Mouse (Mus musculus): Measurements from ENCODE around the gene March10. TPM values are rescaled to one million over a fixed set of nuclear protein-coding genes. Genes with fewer than 3 reads are reported as not detected.

Gene March10
- polyA plus RNA-seq, 1 experiment from 2014 or later = 0.18 TPM

GRCm38 (mm10) chr11:105457041-105457440 is 506 bp upstream of the March10 start:
- ATAC-seq (replicated peaks; ENCODE audit: extremely low read depth, insufficient read depth, low FRiP score) = no peak
- Histone ChIP-seq H3K4me2 (ENCODE audit: low read depth, low read length) (no peak overlapping the region), H3K36me3 (ENCODE audit: control insufficient read depth, insufficient read depth) (no peaks in the 10 kb centered on the region), H3K9me3 (replicated peaks; ENCODE audit: control insufficient read depth, low read length) (no peaks in the 10 kb centered on the region), H3K4me1 (ENCODE audit: control insufficient read depth, insufficient read depth, low read length) (peaks cover 5% of the 10 kb centered on the region), H3K27ac (ENCODE audit: low read length) (no peak overlapping the region), H3K4me3 (ENCODE audit: low read length) (no peak overlapping the region; the same call in 1 of the 2 replicates), H3K27me3 (ENCODE audit: control insufficient read depth, insufficient read depth, low read length) (peaks cover 4% of the 10 kb centered on the region; the same call in 1 of the 2 replicates), H3K9ac (ENCODE audit: low read length) (no peak overlapping the region)
- 71% methylated on average over 7 of the region's 7 CpGs for WGBS

- Histone ChIP-seq H3K27me3 (ENCODE audit: control insufficient read depth, insufficient read depth, low read length) (peaks cover 4% of the 10 kb centered on the region; the same call in 1 of the 2 replicates), H3K4me3 (ENCODE audit: low read length) (no peak overlapping the region), H3K9ac (ENCODE audit: low read length) (no peak overlapping the region), H3K4me1 (ENCODE audit: control insufficient read depth, insufficient read depth, low read length) (peaks cover 5% of the 10 kb centered on the region), H3K36me3 (ENCODE audit: control insufficient read depth, insufficient read depth) (no peaks in the 10 kb centered on the region), H3K4me2 (ENCODE audit: low read depth, low read length) (no peak overlapping the region), H3K9me3 (replicated peaks; ENCODE audit: control insufficient read depth, low read length) (no peaks in the 10 kb centered on the region), H3K27ac (ENCODE audit: low read length) (no peak overlapping the region)
- ATAC-seq (replicated peaks; ENCODE audit: extremely low read depth, insufficient read depth, low FRiP score) = no peak
- WGBS = 93% methylated on average over 5 of the region's 5 CpGs
Measured at GRCm38 (mm10) chr11:105455118-105455517, 1.4 kb downstream of the March10 start.

GRCm38 (mm10) chr11:105453084-105453483 is 3.5 kb downstream of the March10 start:
- Histone ChIP-seq H3K9ac (ENCODE audit: low read length) (no peak overlapping the region), H3K4me2 (ENCODE audit: low read depth, low read length) (no peak overlapping the region), H3K4me3 (ENCODE audit: low read length) (no peak overlapping the region), H3K27ac (ENCODE audit: low read length) (no peak overlapping the region), H3K36me3 (ENCODE audit: control insufficient read depth, insufficient read depth) (no peaks in the 10 kb centered on the region), H3K4me1 (ENCODE audit: control insufficient read depth, insufficient read depth, low read length) (peaks cover 5% of the 10 kb centered on the region), H3K9me3 (replicated peaks; ENCODE audit: control insufficient read depth, low read length) (no peaks in the 10 kb centered on the region), H3K27me3 (ENCODE audit: control insufficient read depth, insufficient read depth, low read length) (peaks cover 4% of the 10 kb centered on the region; the same call in 1 of the 2 replicates)
- WGBS = 83% methylated on average over 4 of the region's 4 CpGs
- no peak for ATAC-seq (replicated peaks; ENCODE audit: extremely low read depth, insufficient read depth, low FRiP score)

DNA sequence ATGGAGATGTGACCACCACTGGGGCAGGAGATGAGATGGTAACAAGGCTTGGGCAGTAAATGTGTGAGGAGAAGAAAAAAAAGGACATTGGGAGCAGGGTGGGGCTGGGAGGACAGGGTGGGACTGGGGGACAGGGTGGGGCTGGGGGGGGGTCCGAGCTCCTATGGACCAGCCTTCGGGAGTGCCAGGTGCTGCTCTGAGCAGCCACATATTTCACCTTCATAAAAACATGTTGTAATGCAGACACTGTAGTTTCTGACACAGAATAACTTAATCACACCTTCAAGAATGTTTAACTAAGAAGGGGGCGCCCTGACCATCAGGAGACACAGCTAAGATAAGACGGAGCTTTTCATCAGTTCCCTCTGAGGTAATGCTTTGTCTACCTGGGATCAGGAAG is 4.0 kb downstream of the March10 start:
- H3K36me3 ChIP-seq (ENCODE audit: control insufficient read depth, insufficient read depth) = no peaks in the 10 kb centered on the region
- H3K4me1 ChIP-seq (ENCODE audit: control insufficient read depth, insufficient read depth, low read length) = peaks cover 5% of the 10 kb centered on the region
- no peaks in the 10 kb centered on the region for H3K9me3 ChIP-seq (replicated peaks; ENCODE audit: control insufficient read depth, low read length)
- 74% methylated on average over 4 of the region's 4 CpGs for WGBS
- no peak overlapping the region for H3K4me3 ChIP-seq (ENCODE audit: low read length)
- no peak overlapping the region for H3K4me2 ChIP-seq (ENCODE audit: low read depth, low read length)
- no peak overlapping the region for H3K27ac ChIP-seq (ENCODE audit: low read length)
- no peak overlapping the region for H3K9ac ChIP-seq (ENCODE audit: low read length)
- H3K27me3 ChIP-seq (ENCODE audit: control insufficient read depth, insufficient read depth, low read length) = peaks cover 4% of the 10 kb centered on the region; the same call in 1 of the 2 replicates
- no peak for ATAC-seq (replicated peaks; ENCODE audit: extremely low read depth, insufficient read depth, low FRiP score)

DNA sequence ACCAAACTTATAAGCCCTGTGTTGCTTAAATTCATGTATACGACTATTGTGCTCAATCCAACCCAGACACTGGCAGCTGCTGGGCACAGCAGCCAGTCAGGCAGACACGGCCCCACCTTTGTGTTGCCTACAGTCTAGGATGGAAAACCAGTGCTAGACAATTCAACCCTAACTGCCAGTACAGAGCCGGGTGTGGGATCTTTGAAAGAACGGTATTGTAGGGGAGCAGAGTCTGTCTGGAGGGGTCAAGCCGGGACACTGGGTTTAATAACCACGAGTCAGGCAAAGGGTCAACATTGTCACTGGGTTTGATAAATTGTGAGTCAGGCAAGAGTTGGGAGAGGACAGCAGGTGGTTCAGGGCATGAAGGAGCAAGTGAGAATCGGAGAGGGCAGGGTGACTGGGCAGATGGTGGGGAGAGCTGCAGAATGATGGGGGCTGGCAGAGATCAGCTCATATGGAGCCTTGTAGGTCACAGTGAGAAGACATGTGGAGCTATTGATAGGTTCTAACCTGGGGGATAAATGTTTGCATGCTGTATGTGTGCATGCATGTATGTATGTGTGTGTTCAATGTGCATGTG is 4.9 kb downstream of the March10 start:
- no peak overlapping the region for H3K4me3 ChIP-seq (ENCODE audit: low read length)
- H3K4me1 ChIP-seq (ENCODE audit: control insufficient read depth, insufficient read depth, low read length) = peaks cover 4% of the 10 kb centered on the region
- no peak overlapping the region for H3K27ac ChIP-seq (ENCODE audit: low read length)
- H3K9me3 ChIP-seq (replicated peaks; ENCODE audit: control insufficient read depth, low read length) = no peaks in the 10 kb centered on the region
- ATAC-seq (replicated peaks; ENCODE audit: extremely low read depth, insufficient read depth, low FRiP score) = no peak
- no peaks in the 10 kb centered on the region for H3K36me3 ChIP-seq (ENCODE audit: control insufficient read depth, insufficient read depth)
- H3K4me2 ChIP-seq (ENCODE audit: low read depth, low read length) = no peak overlapping the region
- WGBS = 74% methylated on average over 7 of the region's 7 CpGs
- no peak overlapping the region for H3K9ac ChIP-seq (ENCODE audit: low read length)
- peaks cover 3% of the 10 kb centered on the region; the same call in 1 of the 2 replicates for H3K27me3 ChIP-seq (ENCODE audit: control insufficient read depth, insufficient read depth, low read length)

DNA sequence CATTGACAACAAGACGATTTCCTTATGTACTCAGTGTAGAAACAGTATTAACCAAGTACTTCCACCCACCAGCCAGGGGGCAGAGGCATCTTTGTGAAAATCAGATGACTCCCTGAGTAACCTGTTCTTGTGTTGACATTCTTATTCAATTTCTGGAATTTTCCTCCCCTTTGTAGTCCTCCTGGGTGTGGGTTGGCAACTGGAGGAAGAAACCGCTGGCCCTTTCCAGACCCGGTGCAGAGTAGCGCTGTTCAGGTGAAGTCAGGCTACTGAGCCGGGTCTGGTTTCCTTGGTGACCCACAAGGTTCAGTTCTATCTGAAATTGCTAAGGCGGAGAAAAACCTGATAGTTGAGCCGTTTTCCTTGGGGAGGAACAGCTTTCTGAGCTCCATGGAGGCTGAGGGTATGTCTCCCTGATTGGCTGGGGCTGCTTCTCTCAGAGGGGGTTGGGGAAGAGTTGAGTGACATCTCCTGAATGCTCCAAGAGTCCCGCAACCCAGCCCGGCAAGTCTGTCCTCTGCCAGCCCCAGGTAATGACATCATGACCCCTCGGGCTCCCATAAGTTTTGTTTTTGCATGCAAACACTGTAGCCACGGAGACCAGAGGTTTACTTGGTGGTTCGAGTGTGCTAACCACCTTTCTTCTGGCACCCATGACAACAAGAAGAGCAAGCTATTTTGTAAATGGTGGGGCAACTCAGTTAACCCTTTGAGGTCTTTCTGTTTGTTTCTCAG is 6.8 kb downstream of the March10 start:
- WGBS = 58% methylated on average over 12 of the region's 12 CpGs
- H3K9me3 ChIP-seq (replicated peaks; ENCODE audit: control insufficient read depth, low read length) = no peaks in the 10 kb centered on the region
- no peaks in the 10 kb centered on the region for H3K4me1 ChIP-seq (ENCODE audit: control insufficient read depth, insufficient read depth, low read length)
- H3K4me2 ChIP-seq (ENCODE audit: low read depth, low read length) = no peak overlapping the region
- no peaks in the 10 kb centered on the region for H3K36me3 ChIP-seq (ENCODE audit: control insufficient read depth, insufficient read depth)
- no peaks in the 10 kb centered on the region for H3K27me3 ChIP-seq (ENCODE audit: control insufficient read depth, insufficient read depth, low read length)
- H3K27ac ChIP-seq (ENCODE audit: low read length) = no peak overlapping the region
- no peak overlapping the region for H3K4me3 ChIP-seq (ENCODE audit: low read length)
- no peak for ATAC-seq (replicated peaks; ENCODE audit: extremely low read depth, insufficient read depth, low FRiP score)
- H3K9ac ChIP-seq (ENCODE audit: low read length) = no peak overlapping the region

- H3K4me2 ChIP-seq (ENCODE audit: low read depth, low read length) = no peak overlapping the region
- no peaks in the 10 kb centered on the region for H3K27me3 ChIP-seq (ENCODE audit: control insufficient read depth, insufficient read depth, low read length)
- H3K9me3 ChIP-seq (replicated peaks; ENCODE audit: control insufficient read depth, low read length) = no peaks in the 10 kb centered on the region
- H3K4me3 ChIP-seq (ENCODE audit: low read length) = no peak overlapping the region
- no peaks in the 10 kb centered on the region for H3K4me1 ChIP-seq (ENCODE audit: control insufficient read depth, insufficient read depth, low read length)
- no peak for ATAC-seq (replicated peaks; ENCODE audit: extremely low read depth, insufficient read depth, low FRiP score)
- H3K9ac ChIP-seq (ENCODE audit: low read length) = no peak overlapping the region
- no peak overlapping the region for H3K27ac ChIP-seq (ENCODE audit: low read length)
- H3K36me3 ChIP-seq (ENCODE audit: control insufficient read depth, insufficient read depth) = no peaks in the 10 kb centered on the region
- WGBS = 65% methylated on average over 6 of the region's 6 CpGs
Measured at GRCm38 (mm10) chr11:105447661-105448060, 8.9 kb downstream of the March10 start.

DNA sequence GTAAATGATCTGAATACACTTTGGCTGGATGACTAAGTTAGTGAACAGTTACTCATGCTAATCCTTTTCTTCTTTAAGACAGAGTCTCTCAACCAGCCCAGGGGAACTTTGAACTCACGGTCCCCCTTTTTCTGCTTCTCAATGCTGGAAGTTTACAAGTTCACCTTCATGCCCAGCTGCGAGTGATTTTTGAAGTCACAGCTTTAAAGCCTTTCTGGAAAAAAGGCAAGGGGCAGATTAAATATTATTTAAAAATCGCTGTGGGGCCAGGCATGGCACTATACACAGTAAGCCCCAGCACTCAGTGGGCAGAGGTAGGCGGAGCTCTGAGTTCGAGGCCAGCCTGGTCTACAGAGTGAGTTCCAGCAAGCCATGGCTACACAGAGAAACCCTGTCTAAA is 10.3 kb downstream of the March10 start:
- Histone ChIP-seq H3K36me3 (ENCODE audit: control insufficient read depth, insufficient read depth) (no peaks in the 10 kb centered on the region), H3K4me3 (ENCODE audit: low read length) (no peak overlapping the region), H3K9me3 (replicated peaks; ENCODE audit: control insufficient read depth, low read length) (no peaks in the 10 kb centered on the region), H3K27ac (ENCODE audit: low read length) (no peak overlapping the region), H3K27me3 (ENCODE audit: control insufficient read depth, insufficient read depth, low read length) (no peaks in the 10 kb centered on the region), H3K4me2 (ENCODE audit: low read depth, low read length) (no peak overlapping the region), H3K4me1 (ENCODE audit: control insufficient read depth, insufficient read depth, low read length) (no peaks in the 10 kb centered on the region), H3K9ac (ENCODE audit: low read length) (no peak overlapping the region)
- WGBS = 93% methylated on average over 5 of the region's 5 CpGs
- no peak for ATAC-seq (replicated peaks; ENCODE audit: extremely low read depth, insufficient read depth, low FRiP score)

GRCm38 (mm10) chr11:105445741-105446140 is 10.8 kb downstream of the March10 start:
- 86% methylated on average over 5 of the region's 5 CpGs for WGBS
- no peak for ATAC-seq (replicated peaks; ENCODE audit: extremely low read depth, insufficient read depth, low FRiP score)
- H3K4me3 ChIP-seq (ENCODE audit: low read length) = no peak overlapping the region
- H3K36me3 ChIP-seq (ENCODE audit: control insufficient read depth, insufficient read depth) = no peaks in the 10 kb centered on the region
- H3K27ac ChIP-seq (ENCODE audit: low read length) = no peak overlapping the region
- no peaks in the 10 kb centered on the region for H3K27me3 ChIP-seq (ENCODE audit: control insufficient read depth, insufficient read depth, low read length)
- H3K9ac ChIP-seq (ENCODE audit: low read length) = no peak overlapping the region
- no peak overlapping the region for H3K4me2 ChIP-seq (ENCODE audit: low read depth, low read length)
- no peaks in the 10 kb centered on the region for H3K9me3 ChIP-seq (replicated peaks; ENCODE audit: control insufficient read depth, low read length)
- no peaks in the 10 kb centered on the region for H3K4me1 ChIP-seq (ENCODE audit: control insufficient read depth, insufficient read depth, low read length)

All from heart, embryonic 16.5 days (tissue).